Mouse (Mus musculus): ENCODE results near the gene Pakap. TPM values are rescaled to one million over a fixed set of nuclear protein-coding genes. Genes with fewer than 3 reads are reported as not detected.

Gene Pakap
- polyA plus RNA-seq, 1 experiment from 2014 or later: 22.9 TPM

GRCm38 (mm10) chr4:57916711-57917110 lies 348.7 kb downstream of the Pakap start:
- DNase-seq (ENCODE audit: low spot score) (no peak), ATAC-seq (replicated peaks; ENCODE audit: insufficient number of reproducible peaks, low FRiP score, low TSS enrichment, low read depth) (no peak)
- Histone ChIP-seq H3K4me3 (ENCODE audit: low read depth, low read length) (no peak overlapping the region), H3K27me3 (ENCODE audit: control insufficient read depth, insufficient read depth, low read length) (no peaks in the 10 kb centered on the region), H3K36me3 (replicated peaks; ENCODE audit: control insufficient read depth, insufficient read depth, low read depth, low read length) (no peaks in the 10 kb centered on the region), H3K9ac (replicated peaks; ENCODE audit: low read length) (no peak overlapping the region), H3K9me3 (replicated peaks; ENCODE audit: control insufficient read depth, low read length) (no peaks in the 10 kb centered on the region), H3K4me1 (ENCODE audit: control insufficient read depth, insufficient read depth, low read length) (no peaks in the 10 kb centered on the region), H3K27ac (replicated peaks; ENCODE audit: low read depth, low read length) (no peak overlapping the region), H3K4me2 (ENCODE audit: low read depth, low read length) (no peak overlapping the region)
- 82% methylated on average over 4 of the region's 4 CpGs for WGBS

GRCm38 (mm10) chr4:57919494-57920423 lies 351.8 kb downstream of the Pakap start:
- no peak overlapping the region for H3K9ac ChIP-seq (replicated peaks; ENCODE audit: low read length)
- H3K36me3 ChIP-seq (replicated peaks; ENCODE audit: control insufficient read depth, insufficient read depth, low read depth, low read length): no peaks in the 10 kb centered on the region
- H3K4me2 ChIP-seq (ENCODE audit: low read depth, low read length): no peak overlapping the region
- WGBS: 21% methylated on average over 8 of the region's 8 CpGs
- DNase-seq (ENCODE audit: low spot score): peak; percentile 57
- H3K27me3 ChIP-seq (ENCODE audit: control insufficient read depth, insufficient read depth, low read length): no peaks in the 10 kb centered on the region
- H3K27ac ChIP-seq (replicated peaks; ENCODE audit: low read depth, low read length): no peak overlapping the region
- ATAC-seq (replicated peaks; ENCODE audit: insufficient number of reproducible peaks, low FRiP score, low TSS enrichment, low read depth): no peak
- H3K4me3 ChIP-seq (ENCODE audit: low read depth, low read length): no peak overlapping the region
- no peaks in the 10 kb centered on the region for H3K4me1 ChIP-seq (ENCODE audit: control insufficient read depth, insufficient read depth, low read length)
- no peaks in the 10 kb centered on the region for H3K9me3 ChIP-seq (replicated peaks; ENCODE audit: control insufficient read depth, low read length)

GRCm38 (mm10) chr4:57920522-57920921 lies 352.5 kb downstream of the Pakap start:
- H3K4me1 ChIP-seq (ENCODE audit: control insufficient read depth, insufficient read depth, low read length): no peaks in the 10 kb centered on the region
- H3K4me3 ChIP-seq (ENCODE audit: low read depth, low read length): no peak overlapping the region
- H3K27ac ChIP-seq (replicated peaks; ENCODE audit: low read depth, low read length): no peak overlapping the region
- H3K36me3 ChIP-seq (replicated peaks; ENCODE audit: control insufficient read depth, insufficient read depth, low read depth, low read length): no peaks in the 10 kb centered on the region
- no peaks in the 10 kb centered on the region for H3K27me3 ChIP-seq (ENCODE audit: control insufficient read depth, insufficient read depth, low read length)
- 91% methylated on average over 1 of the region's 1 CpGs for WGBS
- no peak for DNase-seq (ENCODE audit: low spot score)
- ATAC-seq (replicated peaks; ENCODE audit: insufficient number of reproducible peaks, low FRiP score, low TSS enrichment, low read depth): no peak
- H3K9me3 ChIP-seq (replicated peaks; ENCODE audit: control insufficient read depth, low read length): no peaks in the 10 kb centered on the region
- no peak overlapping the region for H3K4me2 ChIP-seq (ENCODE audit: low read depth, low read length)
- H3K9ac ChIP-seq (replicated peaks; ENCODE audit: low read length): no peak overlapping the region

- ATAC-seq (replicated peaks; ENCODE audit: insufficient number of reproducible peaks, low FRiP score, low TSS enrichment, low read depth) (no peak), DNase-seq (ENCODE audit: low spot score) (no peak)
- no peaks in the 10 kb centered on the region for H3K9me3 ChIP-seq (replicated peaks; ENCODE audit: control insufficient read depth, low read length)
- WGBS: 67% methylated on average over 5 of the region's 5 CpGs
- no peak overlapping the region for H3K9ac ChIP-seq (replicated peaks; ENCODE audit: low read length)
- no peak overlapping the region for H3K4me2 ChIP-seq (ENCODE audit: low read depth, low read length)
- H3K4me1 ChIP-seq (ENCODE audit: control insufficient read depth, insufficient read depth, low read length): no peaks in the 10 kb centered on the region
- no peak overlapping the region for H3K4me3 ChIP-seq (ENCODE audit: low read depth, low read length)
- H3K27ac ChIP-seq (replicated peaks; ENCODE audit: low read depth, low read length): no peak overlapping the region
- no peaks in the 10 kb centered on the region for H3K27me3 ChIP-seq (ENCODE audit: control insufficient read depth, insufficient read depth, low read length)
- no peaks in the 10 kb centered on the region for H3K36me3 ChIP-seq (replicated peaks; ENCODE audit: control insufficient read depth, insufficient read depth, low read depth, low read length)
These were observed 354.2 kb downstream of the Pakap start for GRCm38 (mm10) chr4:57922171-57922570.

- Histone ChIP-seq H3K27me3 (ENCODE audit: control insufficient read depth, insufficient read depth, low read length) (no peaks in the 10 kb centered on the region), H3K36me3 (replicated peaks; ENCODE audit: control insufficient read depth, insufficient read depth, low read depth, low read length) (no peaks in the 10 kb centered on the region), H3K27ac (replicated peaks; ENCODE audit: low read depth, low read length) (no peak overlapping the region), H3K9me3 (replicated peaks; ENCODE audit: control insufficient read depth, low read length) (no peaks in the 10 kb centered on the region), H3K9ac (replicated peaks; ENCODE audit: low read length) (no peak overlapping the region), H3K4me2 (ENCODE audit: low read depth, low read length) (no peak overlapping the region), H3K4me3 (ENCODE audit: low read depth, low read length) (no peak overlapping the region), H3K4me1 (ENCODE audit: control insufficient read depth, insufficient read depth, low read length) (no peaks in the 10 kb centered on the region)
- DNase-seq (ENCODE audit: low spot score): no peak
- WGBS: 80% methylated on average over 6 of the region's 6 CpGs
- no peak for ATAC-seq (replicated peaks; ENCODE audit: insufficient number of reproducible peaks, low FRiP score, low TSS enrichment, low read depth)
These were observed 356.6 kb downstream of the Pakap start for GRCm38 (mm10) chr4:57924556-57925071.

GRCm38 (mm10) chr4:57927464-57928205 lies 359.7 kb downstream of the Pakap start:
- no peak overlapping the region for H3K27ac ChIP-seq (replicated peaks; ENCODE audit: low read depth, low read length)
- H3K9ac ChIP-seq (replicated peaks; ENCODE audit: low read length): no peak overlapping the region
- WGBS: 26% methylated on average over 3 of the region's 3 CpGs
- no peaks in the 10 kb centered on the region for H3K27me3 ChIP-seq (ENCODE audit: control insufficient read depth, insufficient read depth, low read length)
- H3K36me3 ChIP-seq (replicated peaks; ENCODE audit: control insufficient read depth, insufficient read depth, low read depth, low read length): no peaks in the 10 kb centered on the region
- ATAC-seq (replicated peaks; ENCODE audit: insufficient number of reproducible peaks, low FRiP score, low TSS enrichment, low read depth): no peak
- no peaks in the 10 kb centered on the region for H3K9me3 ChIP-seq (replicated peaks; ENCODE audit: control insufficient read depth, low read length)
- DNase-seq (ENCODE audit: low spot score): peak; percentile 85
- no peak overlapping the region for H3K4me3 ChIP-seq (ENCODE audit: low read depth, low read length)
- H3K4me1 ChIP-seq (ENCODE audit: control insufficient read depth, insufficient read depth, low read length): no peaks in the 10 kb centered on the region
- no peak overlapping the region for H3K4me2 ChIP-seq (ENCODE audit: low read depth, low read length)

- Histone ChIP-seq H3K9ac (replicated peaks; ENCODE audit: low read length) (no peak overlapping the region), H3K36me3 (replicated peaks; ENCODE audit: control insufficient read depth, insufficient read depth, low read depth, low read length) (no peaks in the 10 kb centered on the region), H3K27ac (replicated peaks; ENCODE audit: low read depth, low read length) (no peak overlapping the region), H3K9me3 (replicated peaks; ENCODE audit: control insufficient read depth, low read length) (no peaks in the 10 kb centered on the region), H3K4me2 (ENCODE audit: low read depth, low read length) (no peak overlapping the region), H3K4me3 (ENCODE audit: low read depth, low read length) (no peak overlapping the region), H3K4me1 (ENCODE audit: control insufficient read depth, insufficient read depth, low read length) (no peaks in the 10 kb centered on the region), H3K27me3 (ENCODE audit: control insufficient read depth, insufficient read depth, low read length) (no peaks in the 10 kb centered on the region)
- no peak for DNase-seq (ENCODE audit: low spot score)
- WGBS: 71% methylated on average over 5 of the region's 5 CpGs
- ATAC-seq (replicated peaks; ENCODE audit: insufficient number of reproducible peaks, low FRiP score, low TSS enrichment, low read depth): no peak
These were observed 362.7 kb downstream of the Pakap start for GRCm38 (mm10) chr4:57930559-57931170.

Data from embryonic facial prominence, embryonic 11.5 days (tissue).